Mouse (Mus musculus) induced T-regulatory cell, adult 2 months (primary cell): Measurements from ENCODE around the gene Capn12.

Experiments used
- DNase-seq: peaks from one replicate; pipeline ENCODE4 v3.0.0-alpha.2; 2012; ENCODE audit warnings: low read depth

The Capn12 gene

DNA sequence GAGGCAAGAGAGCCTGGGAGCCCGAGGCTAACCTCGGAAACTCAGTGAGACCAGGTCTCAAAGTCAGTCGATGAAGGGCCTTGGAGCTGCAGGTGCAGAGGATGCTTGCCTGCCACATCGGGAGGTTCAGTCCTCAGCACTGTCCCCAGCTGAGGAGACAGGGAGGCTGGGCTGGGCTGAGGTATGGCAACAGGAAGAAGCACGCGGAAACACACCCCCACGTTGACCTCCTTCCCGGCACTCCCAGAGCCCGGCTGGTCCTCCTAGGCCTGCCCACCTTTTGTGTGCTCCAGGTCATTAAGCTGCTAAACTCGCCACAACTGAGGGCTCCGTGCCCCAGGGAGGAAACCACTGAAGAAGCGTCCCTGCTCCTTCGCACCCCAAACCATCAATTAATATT, at the start of gene Capn12:
Capn12 (plus strand) TSS at position 224 of the 400 bp plus-strand sequence.
- DNase-seq: no peak

GRCm38 (mm10) chr7:28832137-28832536, 49.1 kb upstream of the Capn12 start:
- DNase-seq: no peak

- DNase-seq: no peak
Measured at GRCm38 (mm10) chr7:28833723-28834347, 47.4 kb upstream of the Capn12 start, which contains the start of gene Lgals4. Gene Lgals4, plus strand, starts transcription at chr7:28833854.

DNA sequence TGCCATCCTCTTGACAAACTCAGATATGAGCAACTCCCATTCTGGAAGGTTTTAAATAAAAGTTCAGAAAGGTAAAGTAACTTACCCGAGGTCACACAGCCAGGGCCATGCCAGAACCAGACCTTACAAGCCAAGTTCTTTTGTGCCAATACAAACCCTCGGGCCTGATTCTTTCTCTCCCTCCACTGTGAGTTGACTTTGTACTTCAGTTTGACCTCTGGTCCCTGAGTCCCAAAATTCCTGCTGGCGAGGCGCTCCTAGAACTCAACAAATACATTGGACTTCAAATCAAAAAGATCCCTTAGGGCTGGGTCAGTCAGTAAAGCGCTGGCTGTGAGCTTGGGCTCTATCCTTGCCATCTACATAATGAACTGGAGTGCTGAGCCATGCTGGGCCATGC, 44.3 kb upstream of the Capn12 start:
- DNase-seq: no peak

- DNase-seq: no peak
Measured at GRCm38 (mm10) chr7:28838331-28838730, 42.9 kb upstream of the Capn12 start.

DNA sequence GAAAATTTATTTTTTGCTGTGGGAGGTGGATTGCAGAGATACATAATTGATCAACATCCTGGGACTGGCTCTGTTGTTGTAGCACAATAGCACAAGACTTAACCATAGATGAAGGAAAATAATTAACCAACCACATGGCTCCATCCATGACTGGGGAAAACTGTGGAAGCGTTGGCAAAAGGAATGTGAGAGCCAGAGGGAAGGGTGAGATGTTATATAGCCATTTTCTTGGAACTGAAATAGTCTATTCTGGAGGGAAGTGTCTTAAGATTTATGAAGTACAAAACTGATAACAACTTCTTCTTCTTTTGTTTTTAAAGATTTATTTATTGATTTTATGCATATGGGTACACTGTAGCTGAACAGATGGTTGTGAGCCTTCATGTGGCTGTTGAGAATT, 33.9 kb upstream of the Capn12 start:
- DNase-seq: no peak

DNA sequence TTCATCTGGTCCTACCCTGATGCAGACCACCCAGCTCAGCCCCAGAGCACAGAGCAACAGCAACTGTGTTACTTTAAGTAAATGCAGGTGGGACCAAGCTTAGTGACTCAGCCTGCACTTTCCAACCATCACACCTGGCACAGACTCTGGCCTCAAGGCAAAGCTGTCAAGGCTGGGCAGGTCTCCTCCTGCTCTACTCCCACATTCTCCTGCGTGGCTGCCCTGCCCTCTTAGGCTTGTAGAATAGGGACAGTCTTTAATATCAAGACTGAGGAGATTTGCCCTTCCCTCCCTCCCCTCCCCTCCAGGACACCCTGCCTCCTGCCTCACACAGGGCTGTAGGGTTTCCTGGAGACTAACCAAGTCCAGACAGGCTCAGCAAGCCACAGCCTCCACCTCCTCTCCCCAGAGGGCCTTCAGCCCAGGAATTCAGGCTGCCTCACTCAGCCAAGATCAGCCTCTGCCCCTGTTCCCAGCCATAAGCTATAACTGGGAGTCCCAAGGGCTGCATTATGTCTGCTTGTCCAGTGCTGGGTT, 31.5 kb upstream of the Capn12 start:
- no peak for DNase-seq

DNA sequence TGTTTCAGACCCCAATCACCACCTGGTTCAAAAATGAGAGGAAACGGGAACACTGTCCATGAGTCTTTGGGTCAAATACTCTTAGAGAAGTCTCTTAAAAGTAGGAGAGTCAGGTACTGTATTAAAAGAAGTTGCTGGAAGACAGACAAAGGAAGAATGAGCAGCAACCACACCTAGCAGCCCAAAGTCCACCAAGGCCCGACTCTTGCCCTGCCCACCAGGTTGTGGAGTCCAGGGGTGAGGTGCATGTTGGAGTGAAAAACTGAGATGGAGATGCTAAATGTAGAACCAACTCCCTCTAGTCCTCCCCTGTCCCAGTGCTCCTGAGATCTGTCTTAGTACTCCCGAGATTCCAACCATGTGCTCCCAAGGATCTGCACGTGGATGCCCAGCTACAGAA, 30.6 kb upstream of the Capn12 start:
- DNase-seq: no peak

GRCm38 (mm10) chr7:28859953-28860352, 21.3 kb upstream of the Capn12 start:
- DNase-seq: no peak

- DNase-seq: peak; percentile 56
Measured at GRCm38 (mm10) chr7:28860898-28861297, 20.3 kb upstream of the Capn12 start.

GRCm38 (mm10) chr7:28862817-28863499, 18.3 kb upstream of the Capn12 start:
- DNase-seq: peak; percentile 40

DNA sequence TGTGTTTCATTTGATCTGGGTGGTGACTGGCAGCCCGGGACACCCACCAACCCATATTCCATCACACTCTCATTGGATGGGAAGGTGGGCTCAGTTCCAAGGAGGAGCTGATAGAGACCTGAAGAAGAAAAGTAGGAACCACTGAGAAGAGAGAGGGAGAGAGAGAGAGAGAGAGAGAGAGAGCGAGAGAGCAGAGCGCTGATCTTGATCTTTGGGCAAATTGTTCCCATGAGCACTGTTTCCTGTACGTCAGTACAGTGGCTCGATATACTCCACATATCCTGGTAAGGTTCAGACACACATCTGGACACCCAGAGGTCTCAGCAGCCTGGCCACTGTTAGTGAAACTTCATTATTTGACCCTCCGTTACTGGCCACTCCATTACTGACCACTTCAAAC, 17.7 kb upstream of the Capn12 start, which contains the start of gene Lgals7:
Lgals7 (plus strand) TSS at position 314 of the 400 bp plus-strand sequence.
- peak; percentile 51 for DNase-seq

DNA sequence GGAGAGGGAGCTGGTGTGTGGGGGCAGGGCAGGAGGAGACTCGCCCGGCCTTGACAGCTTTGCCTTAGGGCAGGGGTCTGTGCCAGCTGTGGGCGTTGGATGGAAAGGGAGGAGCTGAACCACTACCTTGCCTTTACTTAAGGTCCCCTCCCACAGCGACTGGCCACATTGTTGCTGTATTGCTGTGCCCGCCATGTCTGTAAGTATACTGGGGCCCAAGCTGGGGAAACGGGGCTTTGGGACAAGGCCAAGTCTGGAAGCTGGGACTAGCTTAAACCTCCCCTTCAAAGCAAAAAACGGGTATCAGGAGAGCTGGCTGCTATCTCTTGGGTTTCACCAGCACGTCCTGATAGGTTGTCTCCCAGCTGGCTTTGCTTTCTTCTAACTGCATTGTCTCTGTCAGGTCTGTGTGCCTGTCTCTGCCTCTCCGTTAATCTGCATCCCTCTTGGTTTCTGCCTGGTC, 16.9 kb upstream of the Capn12 start:
- DNase-seq: peak; percentile 31

DNA sequence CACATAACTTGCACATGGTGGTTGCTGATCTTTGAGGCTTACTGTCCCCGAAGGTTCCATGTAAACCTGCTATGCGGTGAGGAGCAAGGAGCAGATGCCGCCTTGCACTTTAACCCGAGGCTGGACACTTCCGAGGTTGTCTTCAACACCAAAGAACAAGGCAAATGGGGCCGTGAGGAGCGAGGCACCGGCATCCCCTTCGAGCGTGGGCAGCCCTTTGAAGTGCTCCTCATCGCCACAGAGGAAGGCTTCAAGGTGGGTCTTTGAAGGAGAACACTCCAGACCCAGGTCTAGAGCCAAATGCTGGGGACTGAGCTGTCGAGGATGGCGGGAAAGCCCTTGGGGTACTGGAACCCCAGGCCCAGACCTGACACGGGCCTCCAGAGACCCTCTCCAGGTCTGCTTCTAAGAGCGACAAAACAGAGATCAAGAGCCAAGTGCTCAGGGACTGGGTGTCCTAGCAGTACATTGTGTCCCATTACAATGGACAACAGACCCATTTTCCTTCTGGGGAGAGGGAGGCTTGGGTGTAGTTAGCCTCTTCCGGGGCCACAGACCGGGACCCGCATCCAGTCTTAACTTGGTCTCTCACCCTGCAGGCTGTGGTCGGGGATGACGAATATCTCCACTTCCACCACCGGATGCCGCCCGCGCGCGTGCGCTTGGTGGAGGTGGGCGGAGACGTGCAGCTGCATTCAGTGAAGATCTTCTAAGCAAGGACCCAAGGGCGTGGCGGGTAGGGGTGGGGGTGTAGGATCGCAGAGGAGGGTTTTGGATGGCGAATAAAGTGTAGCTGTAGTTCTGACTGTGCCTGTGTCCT, 15.5 kb upstream of the Capn12 start:
- DNase-seq: peak; percentile 99

DNA sequence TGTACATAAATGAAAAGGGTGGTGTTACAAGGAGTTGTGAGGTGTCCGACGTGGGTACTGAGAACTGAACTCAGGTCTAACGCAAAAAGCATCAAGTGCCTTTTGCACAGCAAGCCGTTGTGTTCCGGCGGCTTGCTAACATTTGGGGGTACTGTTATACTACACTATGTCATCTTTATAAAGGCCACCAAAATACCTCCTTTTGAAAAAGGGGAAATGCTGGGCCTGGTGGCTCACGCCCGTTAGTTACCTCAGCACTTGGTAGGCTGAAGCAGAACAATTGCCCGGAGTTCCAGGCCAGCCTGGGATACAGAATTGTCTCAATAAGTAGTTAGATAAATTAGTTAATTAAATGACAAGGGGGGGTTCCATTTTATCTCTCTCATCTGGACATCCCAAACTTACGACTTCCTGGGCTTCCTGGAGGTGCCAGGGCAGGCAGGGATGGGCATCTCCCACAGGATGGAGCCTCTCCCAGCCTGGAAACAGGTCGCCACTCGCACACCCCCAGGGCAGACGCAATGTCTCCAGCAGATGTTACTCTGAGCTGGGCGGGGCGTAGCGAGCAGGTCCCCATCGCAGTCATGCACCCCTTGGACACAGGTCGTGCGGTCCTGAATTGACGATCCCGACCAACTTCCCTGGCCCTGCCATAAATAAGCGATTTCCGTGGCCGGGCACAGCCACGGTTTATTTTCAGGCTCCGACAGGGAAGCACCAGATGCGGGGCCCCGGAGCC, 14.3 kb upstream of the Capn12 start:
- peak; percentile 59 for DNase-seq

DNA sequence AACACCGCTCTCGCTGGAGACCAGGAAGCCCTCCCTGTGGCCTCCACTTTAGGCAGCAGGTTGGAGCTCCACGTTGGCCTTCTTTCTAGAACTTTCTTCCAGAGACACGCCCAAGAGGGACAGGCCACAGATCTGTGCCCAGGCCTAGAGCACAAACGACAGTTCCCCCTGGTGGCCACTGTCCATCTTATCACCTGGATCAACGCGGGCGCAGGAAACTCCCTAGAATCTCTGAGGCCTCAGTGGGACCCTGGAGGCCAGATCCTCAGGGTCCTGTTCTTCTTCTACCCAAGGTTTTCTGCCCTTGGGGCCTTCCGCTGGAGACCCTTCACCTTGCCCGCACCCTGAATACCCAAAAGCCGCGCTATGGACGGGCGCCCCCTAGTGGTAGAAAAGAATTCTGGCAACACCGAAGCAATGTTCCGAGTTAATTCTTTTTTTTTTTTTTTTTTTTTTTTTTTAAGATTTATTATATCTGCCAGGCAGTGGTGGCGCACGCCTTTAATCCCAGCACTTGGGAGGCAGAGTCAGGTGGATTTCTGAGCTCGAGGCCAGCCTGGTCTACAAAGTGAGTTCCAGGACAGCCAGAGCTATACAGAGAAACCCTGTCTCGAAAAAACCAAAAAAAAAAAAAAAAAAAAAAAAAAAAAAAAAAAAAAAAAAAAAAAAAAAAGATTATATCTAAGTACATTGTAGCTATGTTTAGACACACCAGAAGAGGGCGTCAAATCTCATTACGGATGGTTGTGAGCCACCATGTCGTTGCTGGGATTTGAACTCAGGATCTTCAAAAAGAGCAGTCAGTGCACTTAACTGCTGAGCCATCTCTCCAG, 13.5 kb upstream of the Capn12 start:
- peak; percentile 95 for DNase-seq

- DNase-seq: no peak
Measured at GRCm38 (mm10) chr7:28870901-28871664, 10.1 kb upstream of the Capn12 start.

DNA sequence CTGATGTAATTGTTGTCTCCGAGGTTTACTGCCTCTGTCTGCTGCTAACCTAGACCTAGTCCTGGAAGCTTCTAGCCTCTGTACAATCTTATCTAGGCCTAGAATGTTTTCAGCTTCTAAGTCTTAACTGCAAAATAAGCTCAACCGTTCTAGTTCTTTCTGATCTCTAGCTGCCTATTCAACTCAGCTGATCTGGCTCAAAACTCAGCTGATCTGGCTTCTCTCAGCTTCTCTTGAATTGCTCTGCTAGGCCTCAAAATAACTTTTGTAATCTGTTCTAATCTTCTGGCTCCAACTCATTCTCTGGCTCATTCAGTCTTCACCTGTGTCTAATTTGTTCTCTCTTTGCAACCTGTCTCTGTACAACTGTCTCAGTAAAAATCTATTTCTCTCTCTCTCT, 6.7 kb upstream of the Capn12 start:
- no peak for DNase-seq

DNA sequence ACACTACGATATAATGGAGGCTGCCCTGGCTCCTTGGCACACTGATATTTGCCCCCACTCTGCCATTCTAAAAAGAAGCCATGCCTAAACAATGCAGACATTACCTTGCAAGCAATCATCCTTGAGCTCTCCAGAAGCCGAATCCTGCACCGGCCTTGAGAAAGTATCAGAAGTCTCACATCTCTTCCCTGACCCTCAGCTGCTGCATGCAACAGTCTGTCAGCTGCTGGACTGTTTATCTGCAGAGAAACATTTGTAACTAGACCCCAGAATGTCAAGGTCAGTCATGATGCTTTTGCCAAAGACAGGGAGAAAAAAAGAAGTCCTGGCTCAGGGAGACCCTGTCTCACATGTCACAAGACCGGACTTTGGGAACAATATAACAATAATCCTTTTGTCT, 5.1 kb upstream of the Capn12 start:
- no peak for DNase-seq

DNA sequence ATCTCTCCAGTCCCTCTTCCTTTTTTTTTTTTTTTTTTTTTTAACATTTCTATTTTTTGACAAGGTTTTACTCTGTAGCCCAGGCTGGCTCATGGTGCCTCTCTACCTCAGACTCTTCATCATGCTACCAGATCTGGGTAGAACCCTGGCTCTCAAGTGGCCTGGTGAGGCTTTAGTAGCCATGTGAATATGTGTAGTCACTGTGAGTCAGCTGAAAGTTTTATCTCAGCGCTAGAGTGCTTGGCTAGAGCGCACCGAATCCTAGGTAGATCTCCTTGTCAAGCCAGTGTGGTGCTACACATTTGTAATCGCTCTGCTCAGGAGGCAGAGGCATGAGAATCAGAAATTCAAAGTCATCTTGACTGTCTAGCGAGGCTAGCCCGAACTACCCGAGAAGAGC, 4.1 kb upstream of the Capn12 start:
- DNase-seq: no peak
